Mouse (Mus musculus) B cell, adult 2 months (primary cell): Measurements from ENCODE around the gene Sh2d3c.

Experiments
- DNase-seq, 2 experiments: peaks; one replicate each; pipeline ENCODE4 v3.0.0; 2022

The Sh2d3c gene

GRCm38 (mm10) chr2:32798251-32798962 is 77.6 kb downstream of the Sh2d3c start:
- no peak for DNase-seq
